Mouse (Mus musculus): Measurements from ENCODE around the gene Zswim1.

DNA sequence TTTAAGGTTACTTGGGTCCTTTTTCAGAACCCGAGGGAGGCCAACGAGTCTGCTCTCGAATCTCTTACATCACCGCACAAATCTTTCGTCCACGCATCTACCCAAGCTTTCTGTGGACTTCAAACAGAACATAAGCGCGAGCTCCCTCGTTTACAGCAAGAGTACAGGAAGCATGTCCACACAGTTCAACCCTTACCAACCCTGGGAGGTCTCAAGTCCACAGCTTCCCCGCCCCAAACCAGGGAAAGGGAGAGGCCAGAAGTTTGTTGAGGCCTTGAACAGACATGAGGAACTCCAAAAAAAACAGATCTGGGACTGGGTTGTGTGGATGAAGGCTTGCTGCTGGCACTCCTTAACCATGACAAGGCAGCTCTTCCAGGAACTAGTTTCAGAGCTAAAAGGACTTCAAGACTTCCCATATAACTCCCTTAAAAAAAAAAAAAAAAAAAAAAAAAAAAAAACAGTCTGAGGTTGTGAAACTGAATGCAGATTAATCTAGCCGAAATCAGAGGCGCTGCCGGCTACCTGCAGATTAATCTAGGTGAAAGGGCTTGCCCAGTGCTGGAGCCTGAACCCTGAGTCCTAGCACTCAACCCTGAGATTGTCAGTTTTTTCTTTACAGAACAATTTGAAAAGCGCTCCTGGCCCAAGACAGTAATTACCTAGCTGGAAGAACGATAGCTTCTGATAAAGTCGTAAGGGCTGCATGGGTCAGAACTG lies 19.1 kb upstream of the Zswim1 start:
- no peak for TF ChIP-seq POLR2A (IDR thresholded peaks at IDR 0.05; ENCODE audit: borderline replicate concordance, extremely low read depth, insufficient read depth, insufficient read length, poor library complexity, severe bottlenecking)
- TF ChIP-seq CTCF (IDR thresholded peaks at IDR 0.05; ENCODE audit: borderline replicate concordance, extremely low read depth, insufficient read depth, insufficient read length) = no peak
